Mouse (Mus musculus) lung, adult 18-20 months (tissue): ENCODE measurements around the gene Fitm1.

Source experiments
- DNase-seq, 2 experiments: peaks; one replicate each; pipeline ENCODE4 v3.0.0; 2022; ENCODE audit warnings: mixed read lengths in 2 of 2

The Fitm1 gene

DNA sequence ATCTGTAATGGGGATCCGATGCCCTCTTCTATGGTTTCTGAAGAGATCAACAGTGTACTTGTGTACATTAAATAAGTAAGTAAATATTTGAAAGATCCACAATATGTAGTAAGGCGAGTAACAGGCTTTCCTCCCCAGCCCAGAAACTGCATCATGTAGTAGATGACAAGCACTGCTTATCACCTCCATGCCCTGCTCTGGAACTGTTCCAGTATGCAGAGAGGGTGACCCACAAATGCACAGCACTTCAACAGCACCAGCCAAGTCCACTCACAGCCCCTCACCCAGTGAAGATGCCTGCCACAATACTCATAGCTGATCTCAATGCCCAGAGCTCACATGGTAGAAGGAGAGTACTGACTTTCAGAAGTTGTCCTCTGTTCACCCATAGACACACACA, 4.8 kb upstream of the Fitm1 start:
- no peak for DNase-seq

DNA sequence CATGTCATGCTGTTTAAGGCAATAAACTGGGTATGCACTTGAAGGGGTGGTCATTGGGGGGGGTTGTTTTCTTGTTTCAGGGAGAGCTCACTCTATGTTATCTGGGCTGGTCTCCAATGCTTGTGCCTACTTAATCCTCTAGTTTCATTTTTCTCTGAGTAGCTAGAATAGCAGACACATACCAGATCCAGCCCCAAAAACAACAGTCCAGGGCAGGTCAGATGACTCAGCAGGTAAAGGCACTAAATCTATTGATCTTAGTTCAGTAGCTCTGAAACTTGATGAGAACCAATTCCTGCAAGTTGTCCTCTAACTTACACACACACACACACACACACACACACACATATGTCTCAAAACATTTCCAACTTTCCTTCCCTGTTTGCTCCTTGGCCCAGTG, 3.7 kb upstream of the Fitm1 start:
- DNase-seq = no peak

- DNase-seq = no peak
Observed at GRCm38 (mm10) chr14:55575711-55576110, 294 bp downstream of the Fitm1 start.

- peak; percentile 76 to 80 for DNase-seq
Observed at GRCm38 (mm10) chr14:55576376-55576775, 959 bp downstream of the Fitm1 start.

- peak; percentile 90 to 91 for DNase-seq
Observed at GRCm38 (mm10) chr14:55577871-55578667, 2.7 kb downstream of the Fitm1 start, which contains the start of gene Psme1. Psme1 (plus strand) TSS chr14:55578123.

DNA sequence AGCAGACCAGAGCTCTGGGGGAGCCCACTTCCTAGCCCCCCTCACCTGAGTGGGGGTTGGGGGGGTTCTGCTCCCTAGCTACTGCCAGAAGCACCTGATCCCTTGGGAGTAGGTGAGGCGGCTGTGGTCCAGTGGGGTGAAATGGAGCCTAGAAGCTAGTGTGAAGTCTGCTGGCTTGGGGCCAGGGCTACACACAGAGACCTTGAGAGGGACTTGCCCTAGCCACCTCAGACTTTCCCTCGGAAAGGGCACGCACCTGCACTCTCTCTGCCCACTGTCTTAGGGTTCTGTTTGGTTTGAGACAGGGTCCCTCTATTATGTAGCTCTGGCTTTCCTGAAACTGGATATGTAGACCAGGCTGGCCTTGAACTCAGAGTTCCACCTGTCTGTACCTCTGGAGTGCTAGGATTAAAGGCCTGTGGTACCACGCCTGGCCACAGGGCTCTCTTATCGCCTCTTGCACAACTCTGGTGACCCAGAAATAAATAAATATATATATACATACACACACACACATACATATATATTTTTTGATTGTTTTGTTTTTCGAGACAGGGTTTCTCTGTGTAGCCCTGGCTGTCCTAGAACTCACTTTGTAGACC, 3.4 kb downstream of the Fitm1 start:
- peak; percentile 65 to 69 for DNase-seq

GRCm38 (mm10) chr14:55579511-55580496, 4.4 kb downstream of the Fitm1 start:
- DNase-seq = no peak

GRCm38 (mm10) chr14:55580731-55581130, 5.3 kb downstream of the Fitm1 start:
- no peak for DNase-seq

DNA sequence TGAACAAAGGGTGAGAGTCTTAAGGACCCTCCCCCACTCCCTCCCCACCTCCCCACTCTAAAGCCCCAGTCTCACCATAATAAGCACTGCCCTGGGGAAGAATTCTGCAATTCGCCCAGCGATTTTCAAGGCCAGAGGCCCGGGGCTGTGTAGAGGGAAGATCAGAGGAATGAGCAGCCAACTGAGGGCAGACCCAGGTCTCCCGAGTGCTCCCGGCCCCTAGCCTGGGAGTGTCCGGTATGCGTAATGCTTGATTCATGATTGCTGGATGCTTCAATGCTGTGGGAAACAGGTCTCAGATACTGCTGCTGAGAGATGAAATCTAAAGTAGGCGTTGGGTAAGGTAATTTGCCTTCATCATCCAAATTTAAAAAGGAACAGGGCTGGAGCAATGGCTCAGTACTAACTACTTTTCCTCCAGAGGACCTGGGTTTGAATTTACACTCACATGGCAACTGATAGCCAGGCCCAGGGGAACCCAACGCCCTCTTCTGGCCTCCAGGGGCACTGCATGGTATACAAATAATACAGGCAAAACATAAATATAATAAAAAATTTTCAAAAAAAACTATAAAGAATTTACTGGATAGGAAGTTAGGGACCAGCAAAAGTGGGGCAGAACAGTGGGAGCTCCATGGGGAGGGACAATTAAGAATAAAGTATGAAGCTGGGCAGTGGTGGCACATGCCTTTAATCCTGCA, 6.7 kb downstream of the Fitm1 start:
- DNase-seq = no peak

DNA sequence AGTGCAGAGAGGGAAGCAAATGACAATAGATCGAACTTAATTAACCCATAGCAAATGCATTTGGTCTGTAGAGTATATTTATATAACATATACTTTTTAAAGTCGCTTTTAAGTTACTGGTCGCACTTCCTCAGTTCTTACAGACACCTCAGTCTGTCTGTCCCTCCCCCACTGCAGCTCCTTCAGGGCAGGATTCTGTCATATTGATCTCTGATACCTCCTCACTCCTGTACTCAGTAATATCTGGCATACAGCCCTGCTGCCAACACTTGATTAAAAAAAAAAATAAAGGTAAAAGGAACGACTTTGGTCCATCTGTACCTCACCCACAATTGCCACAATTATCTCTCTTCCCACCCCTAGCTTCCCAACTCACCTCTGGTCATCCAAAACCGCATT, 8.9 kb downstream of the Fitm1 start:
- DNase-seq = no peak

DNA sequence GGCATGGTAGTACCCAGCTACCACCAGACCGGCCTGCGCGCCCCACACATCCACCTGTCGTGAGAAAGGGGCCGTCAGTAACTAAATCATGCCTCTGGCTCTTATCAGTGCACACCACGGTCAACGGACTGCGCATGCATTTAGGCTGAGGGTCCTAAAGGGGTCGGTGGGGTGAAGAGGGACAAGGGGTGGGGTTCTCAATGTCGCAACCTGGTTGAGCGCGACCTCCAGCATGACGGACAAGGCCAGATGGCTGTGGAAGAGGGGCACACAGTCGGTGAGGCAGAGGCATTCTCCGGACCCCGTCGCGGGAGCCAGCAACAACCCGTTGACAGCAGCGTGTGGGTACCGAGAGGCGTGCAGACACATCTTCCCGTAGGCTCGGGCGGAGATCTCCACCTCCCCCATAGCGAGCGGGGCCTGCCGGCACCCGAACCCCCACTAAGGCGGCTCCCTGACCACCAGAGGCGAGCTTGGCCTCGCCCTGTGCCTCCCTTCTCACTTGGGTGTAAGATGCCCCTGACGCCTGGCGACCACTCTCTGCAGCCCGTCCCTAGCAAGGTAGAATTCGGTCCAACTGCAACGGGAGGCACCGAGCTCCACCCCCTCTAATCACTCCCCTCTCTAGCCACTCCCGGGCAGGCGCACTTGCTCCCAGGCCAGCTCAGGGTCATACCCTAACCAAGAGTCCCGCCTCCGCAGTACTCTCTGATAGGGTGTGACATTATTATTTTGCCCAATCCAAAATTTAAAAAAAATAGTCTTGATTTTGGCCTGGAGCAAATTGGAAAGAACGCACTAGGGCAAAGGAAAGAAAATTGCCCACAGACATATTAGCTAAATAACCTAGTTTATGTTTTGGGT, 9.5 kb downstream of the Fitm1 start, which contains the start of gene Emc9:
TSS of gene Emc9 (minus strand) at position 601 of the 864 bp plus-strand sequence.
- DNase-seq = peak; percentile 88 to 92

GRCm38 (mm10) chr14:55585566-55585960, 10.1 kb downstream of the Fitm1 start:
- DNase-seq = no peak

DNA sequence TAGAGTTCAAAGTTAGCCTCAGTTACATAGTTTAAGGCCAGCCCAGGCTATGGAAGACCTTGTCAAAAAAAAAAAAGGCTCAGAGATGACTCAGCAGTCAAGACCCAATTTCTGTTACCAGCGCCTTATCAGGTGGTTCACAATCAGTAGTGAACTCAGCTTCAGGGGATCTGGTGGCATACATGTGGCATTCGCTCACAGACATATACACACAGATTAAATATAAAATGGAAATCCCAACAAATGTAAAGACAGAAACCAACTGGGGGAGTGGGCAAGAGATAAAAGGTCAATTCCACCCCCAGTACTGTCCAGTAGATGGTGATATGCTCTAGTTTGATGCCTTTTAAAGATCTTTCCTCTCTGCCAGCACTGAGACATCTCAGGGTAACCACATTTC, 10.7 kb downstream of the Fitm1 start:
- no peak for DNase-seq

- DNase-seq = no peak
Observed at GRCm38 (mm10) chr14:55589271-55589670, 13.9 kb downstream of the Fitm1 start.

DNA sequence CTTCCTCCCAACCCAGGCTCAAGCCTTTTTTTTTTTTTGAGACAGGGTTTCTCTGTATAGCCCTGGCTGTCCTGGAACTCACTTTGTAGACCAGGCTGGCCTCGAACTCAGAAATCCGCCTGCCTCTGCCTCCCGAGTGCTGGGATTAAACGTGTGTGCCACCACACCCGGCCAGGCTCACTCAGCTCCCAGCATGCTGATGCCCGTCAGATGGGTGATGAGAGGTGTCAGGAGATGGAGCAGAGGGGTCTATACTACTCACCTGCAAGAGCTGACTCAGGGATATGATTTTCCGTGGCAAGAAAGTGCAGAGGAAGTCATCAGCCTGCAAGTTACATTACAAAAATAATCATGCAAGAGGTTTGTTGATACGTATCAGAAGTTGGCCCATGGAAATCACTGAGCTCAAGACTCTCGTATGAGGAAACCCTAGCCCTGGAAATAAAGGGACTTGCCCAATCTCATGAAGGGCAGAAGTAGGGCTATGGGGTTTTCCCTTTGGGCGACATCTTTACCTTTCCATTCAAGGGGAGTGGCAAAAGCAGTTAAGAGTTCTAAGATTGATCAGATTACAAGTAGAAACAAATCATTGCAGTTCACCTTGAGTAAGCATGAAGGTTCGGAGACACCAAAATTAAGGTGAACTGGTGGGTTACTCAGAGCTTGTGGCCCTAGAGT, 14.5 kb downstream of the Fitm1 start:
- no peak for DNase-seq

DNA sequence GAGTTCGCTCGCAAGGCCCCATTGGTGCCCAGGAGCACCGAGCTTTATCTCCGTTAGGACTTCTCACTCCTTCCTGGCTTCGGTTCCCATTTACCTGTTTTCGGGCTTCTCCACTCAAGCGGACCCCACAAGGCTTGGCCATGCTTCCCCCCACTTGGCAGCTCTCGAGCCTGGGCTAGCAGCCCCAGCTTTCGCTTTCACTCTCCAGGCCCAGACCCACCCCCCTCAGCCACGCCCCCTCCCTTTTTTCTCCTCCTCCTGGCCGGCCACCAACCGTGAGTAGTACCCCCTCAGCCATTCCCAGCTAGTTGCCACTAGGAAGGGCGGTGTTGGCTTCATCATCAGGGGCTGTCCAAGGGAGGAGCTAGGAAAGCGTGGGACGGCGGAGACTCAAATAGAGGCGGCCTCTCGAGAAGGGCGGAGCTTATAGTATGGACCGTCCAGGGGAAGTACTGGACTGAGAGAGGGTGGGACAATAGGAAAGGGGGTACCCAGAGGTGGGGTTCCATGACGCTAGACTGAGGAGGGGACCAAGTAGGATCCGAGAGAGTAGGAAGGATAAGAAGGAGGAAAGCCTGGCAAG, 15.4 kb downstream of the Fitm1 start, which contains the start of gene Psme2:
TSS of gene Psme2 (minus strand) at position 366 of the 583 bp plus-strand sequence.
- DNase-seq = peak; percentile 99

- DNase-seq = peak; percentile 99
Observed at GRCm38 (mm10) chr14:55591331-55591891, 16.0 kb downstream of the Fitm1 start, which contains the start of gene Rnf31. Rnf31 (plus strand) TSS chr14:55591708.

GRCm38 (mm10) chr14:55592226-55592625, 16.8 kb downstream of the Fitm1 start:
- DNase-seq = no peak

- no peak for DNase-seq
Observed at GRCm38 (mm10) chr14:55596036-55596690, 20.7 kb downstream of the Fitm1 start.
